Mouse (Mus musculus): ENCODE data around the gene Slc25a41.

GRCm38 (mm10) chr17:57085970-57086757 is 44.7 kb upstream of the Slc25a41 start:
- no peak for TF ChIP-seq CTCF (IDR thresholded peaks at IDR 0.05)
- TF ChIP-seq EP300 (IDR thresholded peaks at IDR 0.05; ENCODE audit: insufficient read depth, low read depth, low read length): no peak
- TF ChIP-seq POLR2A (IDR thresholded peaks at IDR 0.05; ENCODE audit: insufficient read depth, low read depth, low read length): no peak

Measured in heart, adult 2 months (tissue).